Mouse (Mus musculus) neural tube, embryonic 14.5 days (tissue): ENCODE results near the gene Cav2. TPM values are rescaled to one million over a fixed set of nuclear protein-coding genes. Genes with fewer than 3 reads are reported as not detected.
A peak's percentile ranks its signal among the peaks of the same experiment; 100 is the strongest.

ENCODE experiments used
- ATAC-seq: fragments of 200-750 bp; cut with Nextera tagmentation; 2 replicates; pipeline ENCODE4 v1.8.0; 2017; ENCODE audit warnings: low read depth, mild to moderate bottlenecking, moderate TSS enrichment, moderate library complexity
- H3K27ac ChIP-seq: fragments of 300-500 bp; sonication (generic); 2 replicates; pipeline ENCODE4 v1.5.1; 2014; ENCODE audit warnings: low read depth, mild to moderate bottlenecking, control low read depth, low read length, moderate library complexity, mixed read lengths
- H3K27me3 ChIP-seq: fragments of 300-500 bp; sonication (generic); 2 replicates; pipeline ENCODE4 v1.6.1; 2014; ENCODE audit warnings: low read length; ENCODE audit not compliant: control insufficient read depth, insufficient read depth
- H3K36me3 ChIP-seq: fragments of 300-500 bp; sonication (generic); 2 replicates; pipeline ENCODE4 v1.6.1; 2014; ENCODE audit warnings: low read length, mixed read lengths; ENCODE audit not compliant: control insufficient read depth, insufficient read depth
- H3K4me1 ChIP-seq: fragments of 300-500 bp; sonication (generic); 2 replicates; pipeline ENCODE4 v1.6.1; 2014; ENCODE audit warnings: low read length; ENCODE audit not compliant: control insufficient read depth, insufficient read depth
- H3K4me2 ChIP-seq: fragments of 300-500 bp; sonication (generic); 2 replicates; pipeline ENCODE4 v1.6.1; 2014; ENCODE audit warnings: mild to moderate bottlenecking, low read depth, low read length, control low read depth
- H3K4me3 ChIP-seq: fragments of 300-500 bp; sonication (generic); 2 replicates; pipeline ENCODE4 v1.5.1; 2014; ENCODE audit warnings: low read depth, low read length, control low read depth, mixed read lengths
- H3K9ac ChIP-seq: fragments of 300-500 bp; sonication (generic); replicated peaks from 2 replicates; pipeline ENCODE4 v1.6.1; 2014; ENCODE audit warnings: low read depth, mild to moderate bottlenecking, control low read depth, low read length, mixed read lengths
- H3K9me3 ChIP-seq: fragments of 300-500 bp; sonication (generic); 2 replicates; pipeline ENCODE4 v1.6.1; 2016; ENCODE audit warnings: low read length; ENCODE audit not compliant: control insufficient read depth
- WGBS: fragments of 180-500 bp; shearing (Covaris S2); extraction: QIAGEN DNeasy Blood & Tissue Kit; methylation state at CpG from one replicate; pipeline ENCODE4 v1.1.7; 2014; 5-methylcytosine and 5-hydroxymethylcytosine counted together
- polyA plus RNA-seq: library from polyadenylated mRNA; unstranded; fragments of >200 nt; fragmentation: Nextera tagmentation; extraction: Ambion mirVana; gene quantifications from 2 replicates; pipeline ENCODE4 v1.2.1, GENCODE M21; 2014

Cav2 gene
- polyA plus RNA-seq, 1 experiment from 2014 or later = 16.1 TPM

- Histone ChIP-seq H3K27me3 (peaks cover 3% of the 10 kb centered on the region; the same call in 1 of the 2 replicates), H3K4me3 (peak within 1 kb of the TSS; percentile 42), H3K4me1 (no peaks in the 10 kb centered on the region), H3K27ac (no peak within 1 kb of the TSS), H3K9me3 (no peaks in the 10 kb centered on the region), H3K36me3 (no peaks in the 10 kb centered on the region), H3K4me2 (peak within 1 kb of the TSS; percentile 97), H3K9ac (peak within 1 kb of the TSS; percentile 46)
- ATAC-seq = peak; percentile 90
- under 1% methylated on average over 26 of the region's 26 CpGs for WGBS
These were observed 25.1 kb downstream of the Cav2 start, which contains the start of gene Cav1 for GRCm38 (mm10) chr6:17305954-17306601. TSS of gene Cav1 (plus strand) at chr6:17306335.

GRCm38 (mm10) chr6:17306602-17307325, 25.8 kb downstream of the Cav2 start:
- Histone ChIP-seq H3K4me3 (peak overlapping the region; percentile 42), H3K27ac (no peak overlapping the region), H3K9me3 (no peaks in the 10 kb centered on the region), H3K4me1 (no peaks in the 10 kb centered on the region), H3K36me3 (no peaks in the 10 kb centered on the region), H3K27me3 (peaks cover 3% of the 10 kb centered on the region; the same call in 1 of the 2 replicates), H3K9ac (peak overlapping the region; percentile 46), H3K4me2 (peak overlapping the region; percentile 97)
- 1% methylated on average over 19 of the region's 19 CpGs for WGBS
- ATAC-seq = peak; percentile 40; the same call in 1 of the 2 replicates

GRCm38 (mm10) chr6:17307461-17308115, 26.6 kb downstream of the Cav2 start:
- peak overlapping the region; percentile 42 for H3K4me3 ChIP-seq
- H3K27me3 ChIP-seq = peaks cover 3% of the 10 kb centered on the region; the same call in 1 of the 2 replicates
- H3K36me3 ChIP-seq = no peaks in the 10 kb centered on the region
- H3K4me1 ChIP-seq = no peaks in the 10 kb centered on the region
- H3K27ac ChIP-seq = no peak overlapping the region
- peak overlapping the region; percentile 97 for H3K4me2 ChIP-seq
- peak; percentile 71 for ATAC-seq
- H3K9me3 ChIP-seq = no peaks in the 10 kb centered on the region
- 2% methylated on average over 31 of the region's 31 CpGs for WGBS
- no peak overlapping the region for H3K9ac ChIP-seq

- no peak overlapping the region for H3K9ac ChIP-seq
- WGBS = 62% methylated on average over 2 of the region's 2 CpGs
- no peak for ATAC-seq
- H3K4me2 ChIP-seq = no peak overlapping the region
- H3K27ac ChIP-seq = no peak overlapping the region
- H3K4me1 ChIP-seq = no peaks in the 10 kb centered on the region
- no peaks in the 10 kb centered on the region for H3K36me3 ChIP-seq
- peaks cover 3% of the 10 kb centered on the region; the same call in 1 of the 2 replicates for H3K27me3 ChIP-seq
- H3K4me3 ChIP-seq = no peak overlapping the region
- no peaks in the 10 kb centered on the region for H3K9me3 ChIP-seq
These were observed 27.7 kb downstream of the Cav2 start for GRCm38 (mm10) chr6:17308661-17309060.

GRCm38 (mm10) chr6:17309260-17309659, 28.3 kb downstream of the Cav2 start:
- Histone ChIP-seq H3K27me3 (peaks cover 3% of the 10 kb centered on the region; the same call in 1 of the 2 replicates), H3K27ac (no peak overlapping the region), H3K36me3 (no peaks in the 10 kb centered on the region), H3K4me1 (no peaks in the 10 kb centered on the region), H3K9ac (no peak overlapping the region), H3K9me3 (no peaks in the 10 kb centered on the region), H3K4me2 (no peak overlapping the region), H3K4me3 (no peak overlapping the region)
- no peak for ATAC-seq
- WGBS = 82% methylated on average over 2 of the region's 2 CpGs

GRCm38 (mm10) chr6:17314241-17314640, 33.3 kb downstream of the Cav2 start:
- 88% methylated on average over 2 of the region's 2 CpGs for WGBS
- ATAC-seq = no peak

GRCm38 (mm10) chr6:17314659-17315616, 34.0 kb downstream of the Cav2 start:
- H3K4me3 ChIP-seq = no peak overlapping the region
- no peaks in the 10 kb centered on the region for H3K36me3 ChIP-seq
- H3K9me3 ChIP-seq = no peaks in the 10 kb centered on the region
- no peak overlapping the region for H3K4me2 ChIP-seq
- no peak overlapping the region for H3K27ac ChIP-seq
- H3K27me3 ChIP-seq = no peaks in the 10 kb centered on the region
- no peak for ATAC-seq
- 83% methylated on average over 5 of the region's 5 CpGs for WGBS
- no peaks in the 10 kb centered on the region for H3K4me1 ChIP-seq
- no peak overlapping the region for H3K9ac ChIP-seq

More at GRCm38 (mm10) chr6:17314241-17314640, 33.3 kb downstream of the Cav2 start:
- H3K9me3 ChIP-seq = no peaks in the 10 kb centered on the region
- no peaks in the 10 kb centered on the region for H3K36me3 ChIP-seq
- no peaks in the 10 kb centered on the region for H3K4me1 ChIP-seq
- H3K4me3 ChIP-seq = no peak overlapping the region
- H3K27ac ChIP-seq = no peak overlapping the region
- H3K9ac ChIP-seq = no peak overlapping the region
- H3K27me3 ChIP-seq = peaks cover under 1% of the 10 kb centered on the region; the same call in 1 of the 2 replicates
- no peak overlapping the region for H3K4me2 ChIP-seq
